Mouse (Mus musculus) lung, postnatal 0 days (tissue): ENCODE results near the gene Tomm70a. TPM values are rescaled to one million over a fixed set of nuclear protein-coding genes. Genes with fewer than 3 reads are reported as not detected.

Experiments used
- ATAC-seq: fragments of 200-750 bp; cut with Nextera tagmentation; 2 replicates; pipeline ENCODE4 v1.8.0; 2017; ENCODE audit warnings: moderate library complexity
- DNase-seq: peaks from one replicate; pipeline ENCODE4 v3.0.0-alpha.2; 2016; ENCODE audit warnings: low spot score
- H3K27ac ChIP-seq: fragments of 300-500 bp; sonication (generic); 2 replicates; pipeline ENCODE4 v1.5.1; 2014; ENCODE audit warnings: antibody characterized with exemption, mild to moderate bottlenecking, low read length, mixed read lengths
- H3K27me3 ChIP-seq: fragments of 300-500 bp; sonication (generic); replicated peaks from 2 replicates; pipeline ENCODE4 v1.6.1; 2014; ENCODE audit warnings: low read length, mixed read lengths; ENCODE audit not compliant: insufficient read depth
- H3K36me3 ChIP-seq: fragments of 300-500 bp; sonication (generic); 2 replicates; pipeline ENCODE4 v1.6.1; 2014; ENCODE audit warnings: low read length, mixed read lengths; ENCODE audit not compliant: insufficient read depth
- H3K4me1 ChIP-seq: fragments of 300-500 bp; sonication (generic); 2 replicates; pipeline ENCODE4 v1.6.1; 2014; ENCODE audit warnings: antibody characterized with exemption, low read depth, low read length, mixed read lengths; ENCODE audit not compliant: insufficient read depth
- H3K4me2 ChIP-seq: fragments of 300-500 bp; sonication (generic); replicated peaks from 2 replicates; pipeline ENCODE4 v1.6.1; 2014; ENCODE audit warnings: low read depth, mild to moderate bottlenecking, low read length, moderate library complexity, mixed read lengths
- H3K4me3 ChIP-seq: fragments of 300-500 bp; sonication (generic); 2 replicates; pipeline ENCODE4 v1.5.1; 2014; ENCODE audit warnings: low read depth, low read length
- H3K9ac ChIP-seq: fragments of 300-500 bp; sonication (generic); replicated peaks from 2 replicates; pipeline ENCODE4 v1.6.1; 2014; ENCODE audit warnings: low read depth, mild to moderate bottlenecking
- H3K9me3 ChIP-seq: fragments of 300-500 bp; sonication (generic); 2 replicates; pipeline ENCODE4 v1.6.1; 2016; ENCODE audit warnings: low read length, mixed read lengths
- CTCF ChIP-seq: IDR thresholded peaks from 2 replicates; pipeline ENCODE4 v1.5.1; 2016; ENCODE audit warnings: antibody characterized with exemption, mild to moderate bottlenecking
- EP300 ChIP-seq: IDR thresholded peaks from 2 replicates; pipeline ENCODE4 v1.6.1; 2016; ENCODE audit warnings: antibody characterized with exemption, mild to moderate bottlenecking, control low read depth
- WGBS: fragments of 180-500 bp; shearing (Covaris S2); extraction: QIAGEN DNeasy Blood & Tissue Kit; methylation state at CpG from one replicate; pipeline ENCODE4 v1.1.7; 2014; 5-methylcytosine and 5-hydroxymethylcytosine counted together
- polyA plus RNA-seq: library from polyadenylated mRNA; unstranded; fragments of >200 nt; fragmentation: Nextera tagmentation; extraction: Ambion mirVana; gene quantifications from 2 replicates; pipeline ENCODE4 v1.2.1, GENCODE M21; 2015

Tomm70a gene
- polyA plus RNA-seq, 1 experiment from 2014 or later = 17.2 TPM

DNA sequence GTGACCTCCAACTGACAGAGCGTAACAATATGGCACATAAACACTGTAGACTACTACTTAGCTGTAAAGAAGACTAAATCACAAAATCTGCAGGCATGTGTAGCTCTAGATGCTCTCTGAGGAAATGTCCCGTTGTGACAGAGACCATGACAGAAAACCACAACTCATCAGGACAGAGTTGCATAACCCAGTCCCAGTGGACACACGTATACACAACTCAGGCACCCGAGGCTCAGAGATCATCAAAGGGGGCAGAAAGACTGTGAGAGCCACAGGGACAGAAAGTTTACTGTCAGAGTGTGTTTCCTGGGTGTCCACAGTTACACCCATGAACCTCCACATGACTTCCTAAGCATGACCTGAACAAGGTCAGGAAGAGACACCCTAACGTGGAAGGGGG, 75.1 kb downstream of the Tomm70a start:
- Histone ChIP-seq H3K4me2 (no peak overlapping the region), H3K27me3 (no peaks in the 10 kb centered on the region), H3K4me1 (no peaks in the 10 kb centered on the region), H3K9ac (no peak overlapping the region), H3K36me3 (peaks cover 13% of the 10 kb centered on the region; the same call in 1 of the 2 replicates), H3K27ac (no peak overlapping the region), H3K9me3 (no peaks in the 10 kb centered on the region), H3K4me3 (no peak overlapping the region)
- 82% methylated on average over 5 of the region's 5 CpGs for WGBS
- TF ChIP-seq CTCF (no peak), EP300 (no peak)
- ATAC-seq = peak; percentile 23; the same call in 1 of the 2 replicates
- no peak for DNase-seq

DNA sequence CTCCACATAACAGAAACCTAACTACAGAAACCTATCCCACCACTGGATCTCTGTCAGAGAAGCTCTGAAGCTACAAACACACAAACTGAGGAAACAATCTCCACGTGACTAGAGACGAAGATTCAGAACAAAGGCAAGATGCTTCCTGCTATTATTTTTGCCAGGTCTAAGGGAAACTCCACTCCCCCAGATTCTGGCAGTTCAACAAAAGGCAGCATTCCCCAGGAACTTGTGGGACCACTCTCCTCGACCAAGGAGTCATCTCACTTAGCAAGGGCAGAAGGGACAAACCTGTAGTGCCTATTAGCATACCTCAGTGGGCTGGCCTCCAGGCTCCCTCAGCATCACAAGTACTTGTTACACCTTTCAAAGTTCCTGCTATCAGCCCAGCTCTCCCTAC, 75.8 kb downstream of the Tomm70a start:
- no peak overlapping the region for H3K4me2 ChIP-seq
- H3K4me1 ChIP-seq = no peaks in the 10 kb centered on the region
- no peaks in the 10 kb centered on the region for H3K27me3 ChIP-seq
- no peak for DNase-seq
- H3K36me3 ChIP-seq = peaks cover 7% of the 10 kb centered on the region; the same call in 1 of the 2 replicates
- H3K9me3 ChIP-seq = no peaks in the 10 kb centered on the region
- H3K27ac ChIP-seq = no peak overlapping the region
- WGBS = 56% methylated on average over 3 of the region's 3 CpGs
- no peak for ATAC-seq
- no peak overlapping the region for H3K4me3 ChIP-seq
- no peak overlapping the region for H3K9ac ChIP-seq
- TF ChIP-seq EP300 = no peak
- TF ChIP-seq CTCF = no peak

Other genes starting within 250 kb of the Tomm70a start
- gene Tmem45a, start 235.5 kb upstream of the Tomm70a start, polyA plus RNA-seq = 21.9 and 26.7 TPM in 2 replicates
- gene Lnp1, start 193.6 kb upstream of the Tomm70a start, polyA plus RNA-seq = not detected in 2 replicates
- 0.06 TPM in 1 of 2 replicates, not detected in the other for gene Tmem45a2, start 50.3 kb upstream of the Tomm70a start, polyA plus RNA-seq
- 35.8 and 40.0 TPM in 2 replicates for gene Nit2, start 45.6 kb downstream of the Tomm70a start, polyA plus RNA-seq
- 22.9 and 23.5 TPM in 2 replicates for gene Tbc1d23, start 109.8 kb downstream of the Tomm70a start, polyA plus RNA-seq
- 0.04 TPM in 1 of 2 replicates, not detected in the other for gene Tmem30c, start 171.2 kb downstream of the Tomm70a start, polyA plus RNA-seq
- 37.7 and 41.6 TPM in 2 replicates for gene Filip1l, start 231.4 kb downstream of the Tomm70a start, polyA plus RNA-seq